Mouse (Mus musculus): ENCODE results near the gene F8. TPM values are rescaled to one million over a fixed set of nuclear protein-coding genes. Genes with fewer than 3 reads are reported as not detected.

The F8 gene
- total and polyA plus RNA-seq, 2 experiments from 2014 or later: 1.4 to 4.4 TPM

DNA sequence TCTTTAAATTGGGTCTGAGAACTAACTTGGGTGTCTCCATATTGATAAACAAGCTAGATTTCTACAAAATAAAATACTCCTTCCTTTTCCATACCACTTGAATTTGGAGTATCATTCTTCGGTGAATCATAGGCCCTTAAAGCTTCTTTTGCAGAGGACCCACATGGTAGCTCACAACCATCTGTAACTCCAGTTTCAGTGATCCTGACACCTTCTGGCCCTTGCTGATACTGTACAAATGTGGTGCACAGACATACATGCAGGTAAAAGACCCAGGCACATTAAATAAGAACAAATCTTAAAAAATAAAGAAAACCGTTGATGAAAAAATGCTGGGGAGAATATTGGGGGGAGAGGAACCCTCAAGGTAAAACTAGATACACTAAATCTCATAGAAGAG lies 244.2 kb downstream of the F8 start:
- DNase-seq (ENCODE audit: low spot score): no peak
- no peak for ATAC-seq
- WGBS: 94% methylated on average over 2 of the region's 2 CpGs
- no peak overlapping the region for H3K4me2 ChIP-seq (ENCODE audit: low read depth, low read length)
- no peak for TF ChIP-seq CTCF (IDR thresholded peaks at IDR 0.05; ENCODE audit: low read depth)
- no peak overlapping the region for H3K27ac ChIP-seq
- H3K27me3 ChIP-seq (ENCODE audit: insufficient read depth, low read length): no peaks in the 10 kb centered on the region
- H3K4me1 ChIP-seq (ENCODE audit: insufficient read depth, low read length): no peaks in the 10 kb centered on the region
- H3K9ac ChIP-seq (replicated peaks; ENCODE audit: low read length): no peak overlapping the region
- H3K36me3 ChIP-seq (ENCODE audit: insufficient read depth, low read length): no peaks in the 10 kb centered on the region
- H3K4me3 ChIP-seq (ENCODE audit: low read length): no peak overlapping the region
- H3K9me3 ChIP-seq (ENCODE audit: low read length): no peaks in the 10 kb centered on the region

GRCm38 (mm10) chrX:75137729-75138128 lies 244.7 kb downstream of the F8 start:
- DNase-seq (ENCODE audit: low spot score): no peak
- H3K4me1 ChIP-seq (ENCODE audit: insufficient read depth, low read length): no peaks in the 10 kb centered on the region
- WGBS: 80% methylated on average over 2 of the region's 2 CpGs
- no peaks in the 10 kb centered on the region for H3K36me3 ChIP-seq (ENCODE audit: insufficient read depth, low read length)
- ATAC-seq: no peak
- no peak overlapping the region for H3K9ac ChIP-seq (replicated peaks; ENCODE audit: low read length)
- H3K4me2 ChIP-seq (ENCODE audit: low read depth, low read length): no peak overlapping the region
- no peak for TF ChIP-seq CTCF (IDR thresholded peaks at IDR 0.05; ENCODE audit: low read depth)
- H3K27ac ChIP-seq: no peak overlapping the region
- H3K9me3 ChIP-seq (ENCODE audit: low read length): no peaks in the 10 kb centered on the region
- no peak overlapping the region for H3K4me3 ChIP-seq (ENCODE audit: low read length)
- H3K27me3 ChIP-seq (ENCODE audit: insufficient read depth, low read length): no peaks in the 10 kb centered on the region

- TF ChIP-seq CTCF (IDR thresholded peaks at IDR 0.05; ENCODE audit: low read depth): no peak
- Histone ChIP-seq H3K4me2 (ENCODE audit: low read depth, low read length) (no peak overlapping the region), H3K27ac (no peak overlapping the region), H3K9me3 (ENCODE audit: low read length) (no peaks in the 10 kb centered on the region), H3K9ac (replicated peaks; ENCODE audit: low read length) (no peak overlapping the region), H3K4me1 (ENCODE audit: insufficient read depth, low read length) (no peaks in the 10 kb centered on the region), H3K4me3 (ENCODE audit: low read length) (no peak overlapping the region), H3K27me3 (ENCODE audit: insufficient read depth, low read length) (no peaks in the 10 kb centered on the region), H3K36me3 (ENCODE audit: insufficient read depth, low read length) (no peaks in the 10 kb centered on the region)
- DNase-seq (ENCODE audit: low spot score) (no peak), ATAC-seq (no peak)
Observed at GRCm38 (mm10) chrX:75136938-75137337, 245.5 kb downstream of the F8 start.

DNA sequence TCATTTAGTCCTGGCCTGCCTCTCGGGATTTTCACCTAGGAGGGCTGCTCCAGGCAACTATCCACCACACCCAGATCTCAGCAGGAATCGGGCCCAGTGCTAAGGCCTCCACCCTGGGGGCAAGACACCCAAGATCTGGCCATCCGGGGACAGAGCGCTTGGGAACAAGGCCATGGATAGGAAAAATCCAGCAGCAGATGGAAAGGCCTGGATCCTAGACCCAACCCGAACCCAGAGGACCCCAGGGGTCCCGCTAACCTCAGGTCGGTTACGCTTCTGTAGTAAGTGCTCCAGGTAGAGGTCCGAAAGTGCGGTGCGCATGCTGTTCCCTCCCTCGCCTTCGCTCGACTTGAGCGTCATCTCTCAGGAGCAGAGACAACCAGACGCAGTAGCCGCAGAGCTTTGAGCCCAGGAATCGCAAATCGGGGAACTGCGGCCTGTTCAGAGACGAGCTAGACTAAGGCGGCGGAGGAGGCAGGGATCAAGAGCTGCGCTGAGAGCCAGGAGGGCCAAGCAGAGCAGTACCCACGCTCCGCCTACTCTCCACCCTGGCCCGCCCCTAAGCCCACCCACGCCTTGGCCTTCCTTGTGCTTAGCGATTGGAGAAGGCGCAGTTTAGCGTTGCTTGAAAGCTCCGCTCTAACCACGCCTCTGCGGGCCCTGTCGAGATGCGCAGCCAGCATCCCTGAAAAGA lies 251.8 kb downstream of the F8 start, which contains the start of gene Mpp1:
Mpp1 (minus strand) TSS at position 550 of the 694 bp plus-strand sequence.
- H3K36me3 ChIP-seq (ENCODE audit: insufficient read depth, low read length): no peaks in the 10 kb centered on the region
- ATAC-seq (peak; percentile 99), DNase-seq (ENCODE audit: low spot score) (peak; percentile 83)
- TF ChIP-seq CTCF (IDR thresholded peaks at IDR 0.05; ENCODE audit: low read depth): no peak
- H3K27ac ChIP-seq: peak within 1 kb of the TSS; percentile 60
- H3K4me1 ChIP-seq (ENCODE audit: insufficient read depth, low read length): no peaks in the 10 kb centered on the region
- 29% methylated on average over 36 of the region's 36 CpGs for WGBS
- H3K4me2 ChIP-seq (ENCODE audit: low read depth, low read length): peak within 1 kb of the TSS; percentile 62
- H3K9ac ChIP-seq (replicated peaks; ENCODE audit: low read length): peak within 1 kb of the TSS; percentile 58
- no peaks in the 10 kb centered on the region for H3K27me3 ChIP-seq (ENCODE audit: insufficient read depth, low read length)
- H3K4me3 ChIP-seq (ENCODE audit: low read length): peak within 1 kb of the TSS; percentile 48
- no peaks in the 10 kb centered on the region for H3K9me3 ChIP-seq (ENCODE audit: low read length)

- Histone ChIP-seq H3K36me3 (ENCODE audit: insufficient read depth, low read length) (no peaks in the 10 kb centered on the region), H3K9ac (replicated peaks; ENCODE audit: low read length) (no peak overlapping the region), H3K4me2 (ENCODE audit: low read depth, low read length) (peak overlapping the region; percentile 62; the same call in 1 of the 2 replicates), H3K4me3 (ENCODE audit: low read length) (no peak overlapping the region), H3K4me1 (ENCODE audit: insufficient read depth, low read length) (no peaks in the 10 kb centered on the region), H3K27ac (no peak overlapping the region), H3K27me3 (ENCODE audit: insufficient read depth, low read length) (no peaks in the 10 kb centered on the region), H3K9me3 (ENCODE audit: low read length) (no peaks in the 10 kb centered on the region)
- 66% methylated on average over 2 of the region's 2 CpGs for WGBS
- DNase-seq (ENCODE audit: low spot score) (no peak), ATAC-seq (no peak)
- no peak for TF ChIP-seq CTCF (IDR thresholded peaks at IDR 0.05; ENCODE audit: low read depth)
Observed at GRCm38 (mm10) chrX:75129474-75129873, 252.9 kb downstream of the F8 start.

DNA sequence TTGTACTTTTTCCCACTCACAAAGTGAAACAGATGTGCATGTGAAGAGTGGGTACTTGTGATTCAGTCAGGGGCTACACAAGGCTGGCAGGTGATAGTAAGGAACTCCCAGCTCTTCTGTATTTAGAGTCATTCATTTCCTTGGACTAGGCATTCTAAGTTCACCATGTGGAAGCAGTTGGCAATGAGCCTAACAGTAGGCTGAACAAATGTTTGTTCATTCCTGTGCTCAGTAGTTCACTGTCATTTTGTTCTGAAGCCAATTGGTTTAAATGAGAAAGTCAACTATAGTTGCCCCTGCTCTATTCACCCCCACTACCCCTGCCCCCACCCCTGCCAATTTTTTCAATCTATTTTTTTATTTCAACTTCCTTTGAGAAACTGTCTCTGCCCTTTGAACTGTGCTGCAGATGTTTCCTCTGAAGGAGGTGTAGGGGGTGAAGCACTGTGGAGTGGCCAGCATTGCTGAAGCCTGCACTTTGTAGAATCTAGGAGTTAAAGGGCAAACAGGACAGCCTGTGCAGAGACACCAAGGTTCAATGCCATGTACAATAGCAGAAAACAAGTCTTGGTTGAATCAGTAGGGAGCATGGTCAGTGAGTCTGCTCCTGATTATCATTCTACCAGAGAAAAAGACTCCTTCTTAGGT lies 254.0 kb downstream of the F8 start:
- Histone ChIP-seq H3K36me3 (ENCODE audit: insufficient read depth, low read length) (no peaks in the 10 kb centered on the region), H3K9me3 (ENCODE audit: low read length) (no peaks in the 10 kb centered on the region), H3K4me1 (ENCODE audit: insufficient read depth, low read length) (no peaks in the 10 kb centered on the region), H3K4me2 (ENCODE audit: low read depth, low read length) (no peak overlapping the region), H3K27ac (no peak overlapping the region), H3K27me3 (ENCODE audit: insufficient read depth, low read length) (no peaks in the 10 kb centered on the region), H3K9ac (replicated peaks; ENCODE audit: low read length) (no peak overlapping the region), H3K4me3 (ENCODE audit: low read length) (no peak overlapping the region)
- TF ChIP-seq CTCF (IDR thresholded peaks at IDR 0.05; ENCODE audit: low read depth): no peak
- DNase-seq (ENCODE audit: low spot score) (no peak), ATAC-seq (no peak)

- Histone ChIP-seq H3K27ac (no peak overlapping the region), H3K4me1 (ENCODE audit: insufficient read depth, low read length) (no peaks in the 10 kb centered on the region), H3K4me3 (ENCODE audit: low read length) (no peak overlapping the region), H3K4me2 (ENCODE audit: low read depth, low read length) (no peak overlapping the region), H3K9ac (replicated peaks; ENCODE audit: low read length) (no peak overlapping the region), H3K27me3 (ENCODE audit: insufficient read depth, low read length) (no peaks in the 10 kb centered on the region), H3K9me3 (ENCODE audit: low read length) (no peaks in the 10 kb centered on the region), H3K36me3 (ENCODE audit: insufficient read depth, low read length) (no peaks in the 10 kb centered on the region)
- ATAC-seq (no peak), DNase-seq (ENCODE audit: low spot score) (no peak)
- no peak for TF ChIP-seq CTCF (IDR thresholded peaks at IDR 0.05; ENCODE audit: low read depth)
Observed at GRCm38 (mm10) chrX:75126893-75127292, 255.5 kb downstream of the F8 start.

Measured in hindbrain, postnatal 0 days (tissue).